Mouse (Mus musculus): ENCODE measurements around the gene Nrgn. TPM values are rescaled to one million over a fixed set of nuclear protein-coding genes. Genes with fewer than 3 reads are reported as not detected.

The Nrgn gene
- total and polyA plus RNA-seq, 2 experiments from 2014 or later = 76.2 to 176 TPM

GRCm38 (mm10) chr9:37539170-37540025 is 13.3 kb downstream of the Nrgn start, which contains the start of gene Vsig2:
TSS of gene Vsig2 (plus strand) at chr9:37539255.
- Histone ChIP-seq H3K27ac (ENCODE audit: low read depth, low read length) (no peak within 1 kb of the TSS), H3K9me3 (ENCODE audit: low read length) (no peaks in the 10 kb centered on the region), H3K27me3 (ENCODE audit: insufficient read depth, low read length) (no peaks in the 10 kb centered on the region; the same call in 1 of the 2 replicates), H3K36me3 (ENCODE audit: insufficient read depth) (no peaks in the 10 kb centered on the region), H3K4me3 (ENCODE audit: low read depth, low read length) (no peak within 1 kb of the TSS), H3K9ac (no peak within 1 kb of the TSS), H3K4me2 (ENCODE audit: low read depth) (no peak within 1 kb of the TSS), H3K4me1 (ENCODE audit: insufficient read depth) (no peaks in the 10 kb centered on the region)
- WGBS = 54% methylated on average over 23 of the region's 23 CpGs
- no peak for ATAC-seq
- no peak for DNase-seq
- TF ChIP-seq CTCF (IDR thresholded peaks at IDR 0.05; ENCODE audit: low read depth) = no peak

GRCm38 (mm10) chr9:37537658-37538250 is 14.9 kb downstream of the Nrgn start:
- Histone ChIP-seq H3K36me3 (ENCODE audit: insufficient read depth) (no peaks in the 10 kb centered on the region), H3K4me1 (ENCODE audit: insufficient read depth) (no peaks in the 10 kb centered on the region), H3K4me2 (ENCODE audit: low read depth) (no peak overlapping the region), H3K4me3 (ENCODE audit: low read depth, low read length) (no peak overlapping the region), H3K27ac (ENCODE audit: low read depth, low read length) (no peak overlapping the region), H3K27me3 (ENCODE audit: insufficient read depth, low read length) (no peaks in the 10 kb centered on the region), H3K9ac (no peak overlapping the region), H3K9me3 (ENCODE audit: low read length) (no peaks in the 10 kb centered on the region)
- DNase-seq = no peak
- 77% methylated on average over 5 of the region's 5 CpGs for WGBS
- ATAC-seq = no peak
- TF ChIP-seq CTCF (IDR thresholded peaks at IDR 0.05; ENCODE audit: low read depth) = no peak

GRCm38 (mm10) chr9:37536851-37537250 is 15.9 kb downstream of the Nrgn start:
- H3K4me2 ChIP-seq (ENCODE audit: low read depth) = no peak overlapping the region
- H3K27ac ChIP-seq (ENCODE audit: low read depth, low read length) = no peak overlapping the region
- TF ChIP-seq CTCF (IDR thresholded peaks at IDR 0.05; ENCODE audit: low read depth) = no peak
- no peaks in the 10 kb centered on the region for H3K9me3 ChIP-seq (ENCODE audit: low read length)
- H3K27me3 ChIP-seq (ENCODE audit: insufficient read depth, low read length) = no peaks in the 10 kb centered on the region
- no peak overlapping the region for H3K9ac ChIP-seq
- DNase-seq (no peak), ATAC-seq (no peak)
- WGBS = 89% methylated on average over 4 of the region's 4 CpGs
- no peaks in the 10 kb centered on the region for H3K36me3 ChIP-seq (ENCODE audit: insufficient read depth)
- H3K4me3 ChIP-seq (ENCODE audit: low read depth, low read length) = no peak overlapping the region
- no peaks in the 10 kb centered on the region for H3K4me1 ChIP-seq (ENCODE audit: insufficient read depth)

- Histone ChIP-seq H3K4me2 (ENCODE audit: low read depth) (peak overlapping the region; percentile 58), H3K4me1 (ENCODE audit: insufficient read depth) (no peaks in the 10 kb centered on the region), H3K9ac (peak overlapping the region; percentile 26; the same call in 1 of the 2 replicates), H3K36me3 (ENCODE audit: insufficient read depth) (peaks cover 4% of the 10 kb centered on the region; the same call in 1 of the 2 replicates), H3K27ac (ENCODE audit: low read depth, low read length) (no peak overlapping the region), H3K4me3 (ENCODE audit: low read depth, low read length) (peak overlapping the region; percentile 33), H3K9me3 (ENCODE audit: low read length) (no peaks in the 10 kb centered on the region), H3K27me3 (ENCODE audit: insufficient read depth, low read length) (peaks cover 31% of the 10 kb centered on the region)
- TF ChIP-seq CTCF (IDR thresholded peaks at IDR 0.05; ENCODE audit: low read depth) = peak; percentile 68
- DNase-seq = peak; percentile 82
- peak; percentile 89 for ATAC-seq
- WGBS = 3% methylated on average over 31 of the region's 31 CpGs
Measured at GRCm38 (mm10) chr9:37530888-37531705, 21.6 kb downstream of the Nrgn start.

GRCm38 (mm10) chr9:37530031-37530887 is 22.4 kb downstream of the Nrgn start:
- peak; percentile 47 for ATAC-seq
- H3K4me3 ChIP-seq (ENCODE audit: low read depth, low read length) = peak overlapping the region; percentile 33
- no peaks in the 10 kb centered on the region for H3K9me3 ChIP-seq (ENCODE audit: low read length)
- TF ChIP-seq CTCF (IDR thresholded peaks at IDR 0.05; ENCODE audit: low read depth) = peak; percentile 42
- peaks cover 31% of the 10 kb centered on the region for H3K27me3 ChIP-seq (ENCODE audit: insufficient read depth, low read length)
- H3K9ac ChIP-seq = peak overlapping the region; percentile 37
- 6% methylated on average over 32 of the region's 32 CpGs for WGBS
- H3K4me1 ChIP-seq (ENCODE audit: insufficient read depth) = no peaks in the 10 kb centered on the region
- peak overlapping the region; percentile 24; the same call in 1 of the 2 replicates for H3K27ac ChIP-seq (ENCODE audit: low read depth, low read length)
- H3K4me2 ChIP-seq (ENCODE audit: low read depth) = peak overlapping the region; percentile 58
- DNase-seq = peak; percentile 30
- H3K36me3 ChIP-seq (ENCODE audit: insufficient read depth) = peaks cover 7% of the 10 kb centered on the region; the same call in 1 of the 2 replicates
